Mouse (Mus musculus) neural tube, embryonic 13.5 days (tissue): ENCODE results near the gene Utp3. TPM values are rescaled to one million over a fixed set of nuclear protein-coding genes. Genes with fewer than 3 reads are reported as not detected.

ENCODE experiments used
- ATAC-seq: fragments of 200-750 bp; cut with Nextera tagmentation; 2 replicates; pipeline ENCODE4 v1.8.0; 2017; ENCODE audit warnings: low read depth, mild to moderate bottlenecking, moderate TSS enrichment, moderate library complexity
- H3K27ac ChIP-seq: fragments of 300-500 bp; sonication (generic); replicated peaks from 2 replicates; pipeline ENCODE4 v1.5.1; 2015; ENCODE audit warnings: moderate library complexity, mild to moderate bottlenecking, inconsistent platforms
- H3K27me3 ChIP-seq: fragments of 300-500 bp; sonication (generic); 2 replicates; pipeline ENCODE4 v1.6.1; 2015; ENCODE audit warnings: mild to moderate bottlenecking, inconsistent platforms
- H3K36me3 ChIP-seq: fragments of 300-500 bp; sonication (generic); 2 replicates; pipeline ENCODE4 v1.6.1; 2015; ENCODE audit warnings: mild to moderate bottlenecking, inconsistent platforms
- H3K4me1 ChIP-seq: fragments of 300-500 bp; sonication (generic); replicated peaks from 2 replicates; pipeline ENCODE4 v1.6.1; 2015; ENCODE audit warnings: inconsistent platforms
- H3K4me2 ChIP-seq: fragments of 300-500 bp; sonication (generic); 2 replicates; pipeline ENCODE4 v1.6.1; 2015; ENCODE audit warnings: inconsistent platforms, mild to moderate bottlenecking, moderate library complexity
- H3K4me3 ChIP-seq: fragments of 300-500 bp; sonication (generic); 2 replicates; pipeline ENCODE4 v1.5.1; 2015; ENCODE audit warnings: mild to moderate bottlenecking, inconsistent platforms
- H3K9ac ChIP-seq: fragments of 300-500 bp; sonication (generic); 2 replicates; pipeline ENCODE4 v1.6.1; 2015; ENCODE audit warnings: moderate library complexity, mild to moderate bottlenecking, inconsistent platforms
- H3K9me3 ChIP-seq: fragments of 300-500 bp; sonication (generic); 2 replicates; pipeline ENCODE4 v1.6.1; 2016; ENCODE audit warnings: inconsistent platforms
- WGBS: fragments of 180-500 bp; shearing (Covaris S2); methylation state at CpG from one replicate; pipeline ENCODE4 v1.1.7; 2015; 5-methylcytosine and 5-hydroxymethylcytosine counted together
- polyA plus RNA-seq: library from polyadenylated mRNA; unstranded; fragments of >200 nt; fragmentation: Nextera tagmentation; extraction: Ambion mirVana; gene quantifications from 2 replicates; pipeline ENCODE4 v1.2.1, GENCODE M21; 2015

The Utp3 gene
- polyA plus RNA-seq, 1 experiment from 2014 or later = 52.3 TPM

- ATAC-seq = no peak
- WGBS = 92% methylated on average over 2 of the region's 2 CpGs
- no peak overlapping the region for H3K4me2 ChIP-seq
- H3K9me3 ChIP-seq = no peaks in the 10 kb centered on the region
- no peaks in the 10 kb centered on the region for H3K27me3 ChIP-seq
- no peak overlapping the region for H3K4me3 ChIP-seq
- H3K36me3 ChIP-seq = peaks cover 14% of the 10 kb centered on the region
- H3K27ac ChIP-seq = no peak overlapping the region
- no peaks in the 10 kb centered on the region for H3K4me1 ChIP-seq
- H3K9ac ChIP-seq = no peak overlapping the region
Observed at GRCm38 (mm10) chr5:88602030-88602429, 47.8 kb downstream of the Utp3 start.

DNA sequence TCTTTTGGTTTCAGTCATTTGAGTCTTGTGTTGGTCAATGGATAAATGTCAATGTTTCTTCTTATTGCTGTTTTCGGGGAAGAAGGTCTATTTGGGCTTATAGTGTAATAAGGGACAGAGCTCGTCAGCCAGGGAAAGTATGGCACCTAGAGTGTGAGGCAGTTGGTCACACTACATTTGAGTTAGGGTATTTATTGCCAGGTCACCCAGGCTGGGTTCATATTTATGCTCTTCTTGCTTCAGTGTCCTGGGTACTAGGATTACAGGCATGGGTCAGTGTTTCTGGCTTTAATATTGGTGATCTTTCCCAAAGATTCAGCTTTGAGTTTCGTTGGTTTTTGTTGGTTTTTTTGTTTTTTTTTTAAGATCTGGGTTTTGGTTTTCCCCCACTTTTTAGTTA lies 48.5 kb downstream of the Utp3 start:
- H3K9me3 ChIP-seq = no peaks in the 10 kb centered on the region
- ATAC-seq = no peak
- WGBS = 76% methylated on average over 3 of the region's 3 CpGs

GRCm38 (mm10) chr5:88604046-88604445 lies 49.8 kb downstream of the Utp3 start:
- H3K9me3 ChIP-seq = no peaks in the 10 kb centered on the region
- H3K9ac ChIP-seq = no peak overlapping the region
- no peak overlapping the region for H3K4me3 ChIP-seq
- no peak overlapping the region for H3K27ac ChIP-seq
- ATAC-seq = no peak
- H3K4me2 ChIP-seq = no peak overlapping the region
- H3K4me1 ChIP-seq = no peaks in the 10 kb centered on the region
- 95% methylated on average over 3 of the region's 3 CpGs for WGBS
- H3K27me3 ChIP-seq = no peaks in the 10 kb centered on the region
- H3K36me3 ChIP-seq = peaks cover 14% of the 10 kb centered on the region

More for the DNA sequence above, 48.5 kb downstream of the Utp3 start:
- Histone ChIP-seq H3K27me3 (no peaks in the 10 kb centered on the region), H3K4me1 (no peaks in the 10 kb centered on the region), H3K4me2 (no peak overlapping the region), H3K27ac (no peak overlapping the region), H3K36me3 (peaks cover 14% of the 10 kb centered on the region), H3K4me3 (no peak overlapping the region), H3K9ac (no peak overlapping the region)

- H3K9me3 ChIP-seq = no peaks in the 10 kb centered on the region
- ATAC-seq = no peak
Observed at GRCm38 (mm10) chr5:88604641-88605358, 50.5 kb downstream of the Utp3 start.

More at GRCm38 (mm10) chr5:88604641-88605358, 50.5 kb downstream of the Utp3 start:
- Histone ChIP-seq H3K9ac (no peak overlapping the region), H3K27me3 (no peaks in the 10 kb centered on the region), H3K4me3 (no peak overlapping the region), H3K4me2 (no peak overlapping the region), H3K4me1 (no peaks in the 10 kb centered on the region), H3K36me3 (peaks cover 14% of the 10 kb centered on the region), H3K27ac (no peak overlapping the region)
- WGBS = 94% methylated on average over 7 of the region's 7 CpGs

Other genes with a start within 250 kb of the Utp3 start
- not detected in 2 replicates for gene Prol1, start 237.2 kb upstream of the Utp3 start, polyA plus RNA-seq
- gene Amtn, start 178.4 kb upstream of the Utp3 start, polyA plus RNA-seq = not detected in 2 replicates
- not detected in 2 replicates for gene Ambn, start 98.5 kb upstream of the Utp3 start, polyA plus RNA-seq
- gene Enam, start 66.5 kb upstream of the Utp3 start, polyA plus RNA-seq = not detected in 2 replicates
- 0.17 and 0.29 TPM in 2 replicates for gene Jchain, start 26.6 kb upstream of the Utp3 start, polyA plus RNA-seq
- 291 TPM in 2 replicates for gene Rufy3, start 10.6 kb downstream of the Utp3 start, polyA plus RNA-seq
- 70.3 and 76.2 TPM in 2 replicates for gene Grsf1, start 121.7 kb downstream of the Utp3 start, polyA plus RNA-seq
- gene Mob1b, start 166.4 kb downstream of the Utp3 start, polyA plus RNA-seq = 9.8 and 13.2 TPM in 2 replicates
- 60.7 and 72.3 TPM in 2 replicates for gene Dck, start 210.5 kb downstream of the Utp3 start, polyA plus RNA-seq